Mouse (Mus musculus): ENCODE results near the gene Tk2.
A peak's percentile ranks its signal among the peaks of the same experiment; 100 is the strongest.

Gene Tk2

GRCm38 (mm10) chr8:104219806-104220205, 28.6 kb downstream of the Tk2 start:
- peak; percentile 43 for DNase-seq (ENCODE audit: low spot score)

- DNase-seq (ENCODE audit: low spot score), result no peak
Observed at GRCm38 (mm10) chr8:104219079-104219478, 29.3 kb downstream of the Tk2 start.

GRCm38 (mm10) chr8:104217601-104218000, 30.8 kb downstream of the Tk2 start:
- no peak for DNase-seq (ENCODE audit: low spot score)

DNA sequence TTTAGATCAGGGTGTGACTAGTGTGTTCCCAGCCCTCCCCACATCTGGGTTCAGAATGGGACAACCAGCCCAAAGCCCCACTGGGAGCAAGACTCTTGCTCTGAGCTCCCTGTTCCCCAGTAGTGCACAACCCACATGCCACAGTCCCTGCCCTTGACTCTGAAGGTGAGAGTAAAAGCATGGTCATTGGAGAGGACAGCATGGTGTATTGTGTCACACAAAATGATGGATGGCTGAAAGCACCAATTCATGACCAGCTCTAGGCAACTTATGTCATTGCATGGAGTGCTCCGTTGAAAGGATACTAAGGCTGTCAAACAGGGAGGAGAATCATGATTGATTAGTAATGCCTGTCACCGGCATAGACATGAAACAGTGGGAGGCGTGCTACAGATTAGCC, 43.1 kb downstream of the Tk2 start:
- no peak for DNase-seq (ENCODE audit: low spot score)

DNA sequence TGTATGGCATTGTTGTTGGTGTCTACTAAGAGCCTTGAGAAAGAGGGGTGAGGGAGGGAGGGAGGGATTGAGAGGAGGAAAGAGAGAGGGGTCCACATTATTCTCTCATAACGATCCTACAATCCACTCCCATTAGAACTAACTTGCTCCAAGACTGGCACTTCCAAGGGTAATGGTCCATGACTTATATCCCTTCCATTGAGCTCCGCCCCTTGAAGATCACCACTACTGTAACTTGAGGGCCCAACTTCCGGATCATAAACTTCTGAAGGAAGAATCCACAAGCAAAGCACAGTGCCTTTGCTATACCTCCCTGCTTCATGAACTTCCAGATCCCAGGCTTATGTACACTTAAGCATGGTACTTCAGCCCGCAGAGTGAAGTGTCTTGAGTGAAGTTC, 46.0 kb downstream of the Tk2 start:
- no peak for DNase-seq (ENCODE audit: low spot score)

DNA sequence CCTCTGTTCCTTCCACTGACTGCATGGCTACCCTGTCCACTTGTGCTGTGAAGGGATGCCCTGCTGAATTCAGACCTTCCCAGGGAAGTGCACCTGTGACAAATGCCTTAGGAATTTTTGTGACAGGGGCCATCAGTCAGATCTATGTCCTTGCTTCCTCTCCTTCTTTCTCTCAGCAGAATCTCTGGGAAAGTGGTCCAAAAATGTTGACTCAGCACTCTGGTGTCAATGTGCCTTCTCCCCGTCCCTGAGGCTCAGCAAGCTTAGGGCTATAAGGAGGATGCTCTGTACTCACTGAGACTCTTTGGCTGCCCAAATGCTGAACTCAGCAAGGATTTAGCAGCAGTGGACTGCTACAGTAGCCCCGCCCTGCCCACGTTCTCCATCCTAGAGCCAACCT, 46.7 kb downstream of the Tk2 start:
- DNase-seq (ENCODE audit: low spot score), result no peak

DNA sequence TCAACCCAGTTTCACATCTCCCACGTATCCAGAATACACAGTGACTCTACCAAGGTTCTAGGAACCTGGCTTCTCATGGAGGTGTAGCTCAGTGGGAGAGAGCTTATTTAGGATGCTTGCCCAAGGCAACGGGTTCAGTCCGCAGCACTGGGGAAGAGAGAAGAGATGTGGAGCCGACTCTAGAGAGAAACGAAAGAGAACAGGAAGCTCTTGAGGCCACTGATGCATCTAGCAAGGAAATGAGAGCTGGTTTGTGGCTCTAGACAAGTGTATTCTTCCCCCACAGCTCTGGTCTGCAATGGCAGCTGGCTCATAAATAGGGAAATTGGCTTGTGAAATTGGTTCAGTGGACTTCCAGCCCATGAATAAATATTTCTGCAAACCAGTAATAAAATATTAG, 48.6 kb downstream of the Tk2 start:
- no peak for DNase-seq (ENCODE audit: low spot score)

- no peak for DNase-seq (ENCODE audit: low spot score)
Observed at GRCm38 (mm10) chr8:104191496-104191895, 56.9 kb downstream of the Tk2 start.

- no peak for DNase-seq (ENCODE audit: low spot score)
Observed at GRCm38 (mm10) chr8:104190777-104191468, 57.4 kb downstream of the Tk2 start.

DNA sequence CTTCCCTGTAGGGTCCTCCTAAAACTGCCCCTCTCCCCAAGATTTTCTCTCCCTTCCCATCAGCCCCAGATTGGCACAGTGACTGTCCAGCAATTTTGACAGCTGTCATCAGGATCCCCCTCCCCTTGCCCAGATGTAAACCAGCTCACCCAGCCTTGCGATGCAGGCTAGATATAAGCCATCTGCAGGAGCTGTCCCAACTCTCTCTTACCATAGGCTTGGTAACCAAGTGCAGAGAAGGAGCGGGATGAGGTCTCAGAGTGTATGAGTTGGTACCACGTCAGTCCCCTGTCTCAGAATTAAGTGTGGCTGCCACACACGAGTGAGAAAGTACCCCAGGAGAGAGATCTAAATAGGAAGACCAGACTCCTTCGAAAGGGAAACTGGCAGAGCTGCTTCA, 59.9 kb downstream of the Tk2 start:
- DNase-seq (ENCODE audit: low spot score), result no peak

- no peak for DNase-seq (ENCODE audit: low spot score)
Observed at GRCm38 (mm10) chr8:104187622-104188021, 60.7 kb downstream of the Tk2 start.

DNA sequence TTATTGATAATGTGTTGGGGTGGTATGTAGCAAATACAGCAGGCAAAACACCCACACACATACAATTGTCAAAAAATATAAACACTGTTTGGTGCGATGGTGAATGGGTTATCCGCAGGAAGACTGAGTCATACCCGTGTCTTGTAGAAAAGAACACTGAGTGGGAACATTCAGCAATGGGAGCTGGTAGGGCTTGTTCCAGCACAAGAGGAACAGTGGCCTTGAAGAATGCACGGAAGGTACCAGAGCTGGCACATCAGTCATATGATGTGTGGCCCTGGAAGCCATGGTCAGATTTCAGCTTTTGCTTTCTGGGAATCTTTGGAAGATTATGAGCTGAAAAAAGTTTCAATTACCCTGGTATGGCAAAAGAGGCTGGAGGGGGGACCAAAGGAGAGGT, 61.5 kb downstream of the Tk2 start:
- DNase-seq (ENCODE audit: low spot score), result no peak

GRCm38 (mm10) chr8:104184905-104185304, 63.5 kb downstream of the Tk2 start:
- DNase-seq (ENCODE audit: low spot score), result no peak

DNA sequence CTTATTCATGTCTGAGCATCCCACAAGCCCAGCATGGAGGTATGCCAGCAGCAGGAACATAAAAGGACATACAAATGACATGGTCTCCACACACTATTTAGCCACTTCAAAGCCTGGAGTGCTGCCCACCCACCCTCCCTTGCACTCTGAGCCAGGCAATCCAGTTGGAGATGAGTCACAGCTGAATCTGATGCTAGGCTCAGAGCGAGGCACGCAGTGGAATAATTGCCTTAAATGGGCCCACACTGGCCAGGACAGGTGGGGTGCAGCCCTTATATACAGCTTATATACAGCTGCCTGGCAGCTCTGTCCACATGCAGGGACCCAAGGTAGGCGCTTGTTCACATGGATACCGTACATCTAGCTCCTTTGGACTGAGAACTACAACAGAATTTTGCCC, 71.3 kb downstream of the Tk2 start:
- no peak for DNase-seq (ENCODE audit: low spot score)

Measured in urinary bladder, postnatal 10 days (tissue).